Mouse (Mus musculus): ENCODE data around the gene Gm10306. TPM values are rescaled to one million over a fixed set of nuclear protein-coding genes. Genes with fewer than 3 reads are reported as not detected.

Gm10306 gene
- total RNA-seq (2014; rRNA removed), result not detected in 2 replicates
- polyA plus RNA-seq (2015; fragmentation: Nextera tagmentation; extraction: Ambion mirVana), result 0.34 TPM in 1 of 2 replicates, not detected in the other

DNA sequence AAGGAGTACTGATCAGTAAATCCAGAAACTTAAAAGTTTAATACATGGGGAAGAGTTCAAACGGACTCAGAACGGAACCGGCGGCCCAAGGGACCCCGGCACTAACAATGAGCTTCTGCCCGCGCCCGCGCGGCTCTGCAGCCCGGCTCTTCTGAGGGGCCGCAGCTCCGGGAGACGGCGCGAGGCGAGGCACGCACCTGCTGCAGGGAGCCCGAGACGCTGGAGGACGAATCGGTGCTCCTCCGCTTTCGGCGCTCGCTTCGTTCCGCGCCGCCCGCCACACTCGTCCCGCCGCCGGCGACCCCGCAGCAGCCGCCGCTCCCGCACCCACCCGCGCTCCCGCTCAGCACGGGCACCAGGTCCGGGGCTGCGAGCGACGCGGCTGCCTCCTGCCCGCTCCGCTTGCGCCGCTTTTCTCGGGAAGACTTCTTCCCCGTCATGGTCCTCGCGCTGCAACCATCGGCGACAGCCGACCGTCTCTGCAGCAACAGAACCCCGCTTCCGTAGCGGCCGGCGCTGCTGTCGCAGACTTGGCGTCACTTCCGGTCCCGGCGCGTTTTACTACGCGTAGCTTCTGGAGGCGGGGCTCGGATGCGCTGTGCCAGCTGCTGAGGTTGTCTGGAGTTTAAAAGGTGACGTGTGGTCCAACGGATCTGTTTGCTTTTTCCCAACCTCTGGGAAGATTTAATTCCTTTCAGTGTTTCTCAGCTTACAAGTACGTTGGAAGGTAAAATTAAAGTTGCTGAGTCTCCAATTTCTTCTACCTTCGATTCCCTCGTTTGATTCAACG lies at the start of gene Gm10306, which contains the start of gene Caap1:
Gene Gm10306, plus strand, starts transcription at position 282 of the 790 bp plus-strand sequence.
Gene Caap1, minus strand, starts transcription at position 532 of the 790 bp plus-strand sequence.
- 3% methylated on average over 83 of the region's 83 CpGs for WGBS
- peak; percentile 99 for ATAC-seq

DNA sequence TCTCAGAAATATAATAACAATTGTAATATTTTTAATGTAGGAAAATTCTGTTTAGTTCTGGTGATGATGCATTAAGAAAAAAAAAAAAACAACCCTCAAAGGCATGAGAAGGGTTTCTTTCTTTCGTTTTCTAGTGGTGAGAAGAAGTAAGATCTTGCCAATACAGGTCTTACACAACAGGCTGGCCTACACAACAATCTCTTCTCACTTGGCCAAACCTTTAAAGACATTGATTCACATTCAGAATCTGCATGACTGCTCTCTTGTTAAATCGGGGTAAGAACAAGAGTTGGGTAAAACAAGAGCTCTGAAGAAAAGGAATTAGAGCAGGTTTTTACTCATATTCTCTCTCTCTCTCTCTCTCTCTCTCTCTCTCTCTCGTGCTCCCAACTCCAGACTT lies 41.0 kb upstream of the Gm10306 start:
- H3K36me3 ChIP-seq (ENCODE audit: insufficient read depth), result no peaks in the 10 kb centered on the region
- no peaks in the 10 kb centered on the region for H3K27me3 ChIP-seq (ENCODE audit: insufficient read depth, low read length)
- WGBS, result 54% methylated on average over 3 of the region's 3 CpGs
- H3K9ac ChIP-seq, result no peak overlapping the region
- no peak for TF ChIP-seq CTCF (IDR thresholded peaks at IDR 0.05; ENCODE audit: low read depth)
- H3K9me3 ChIP-seq (ENCODE audit: low read length), result no peaks in the 10 kb centered on the region
- ATAC-seq, result no peak
- no peak for DNase-seq
- no peak overlapping the region for H3K4me3 ChIP-seq (ENCODE audit: low read depth, low read length)
- H3K4me1 ChIP-seq (ENCODE audit: insufficient read depth), result no peaks in the 10 kb centered on the region
- H3K27ac ChIP-seq (ENCODE audit: low read depth, low read length), result no peak overlapping the region
- no peak overlapping the region for H3K4me2 ChIP-seq (ENCODE audit: low read depth)

More for the DNA sequence above, at the start of gene Gm10306, which contains the start of gene Caap1:
- Histone ChIP-seq H3K9me3 (ENCODE audit: low read length) (no peaks in the 10 kb centered on the region), H3K9ac (peak within 1 kb of the TSS; percentile 82), H3K27me3 (ENCODE audit: insufficient read depth, low read length) (no peaks in the 10 kb centered on the region), H3K36me3 (ENCODE audit: insufficient read depth) (no peaks in the 10 kb centered on the region), H3K4me3 (ENCODE audit: low read depth, low read length) (peak within 1 kb of the TSS; percentile 99), H3K4me1 (ENCODE audit: insufficient read depth) (peaks cover 9% of the 10 kb centered on the region; the same call in 1 of the 2 replicates), H3K27ac (ENCODE audit: low read depth, low read length) (peak within 1 kb of the TSS; percentile 91), H3K4me2 (ENCODE audit: low read depth) (peak within 1 kb of the TSS; percentile 60)
- DNase-seq, result peak; percentile 98
- TF ChIP-seq CTCF (IDR thresholded peaks at IDR 0.05; ENCODE audit: low read depth), result no peak

DNA sequence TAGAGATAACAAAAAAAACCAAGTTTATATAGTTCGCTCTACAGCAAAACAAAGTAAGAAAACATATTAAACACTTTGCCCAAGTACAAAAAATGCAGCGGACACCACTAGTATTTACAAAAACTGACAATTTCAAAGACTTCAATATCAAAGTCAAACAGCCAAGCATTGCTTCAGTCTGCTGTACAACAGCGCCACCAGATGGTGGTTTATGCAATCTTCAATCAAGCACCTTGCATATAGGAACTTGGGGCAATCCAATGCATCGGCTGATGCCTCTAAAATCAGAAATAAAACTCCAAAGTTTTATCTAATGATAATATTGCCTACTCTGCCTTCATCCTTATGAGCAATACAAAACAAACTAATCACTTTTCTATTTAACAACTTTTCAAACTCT lies 38.7 kb upstream of the Gm10306 start:
- TF ChIP-seq CTCF (IDR thresholded peaks at IDR 0.05; ENCODE audit: low read depth), result peak; percentile 89
- Histone ChIP-seq H3K9ac (no peak overlapping the region), H3K27ac (ENCODE audit: low read depth, low read length) (no peak overlapping the region), H3K4me1 (ENCODE audit: insufficient read depth) (no peaks in the 10 kb centered on the region), H3K36me3 (ENCODE audit: insufficient read depth) (no peaks in the 10 kb centered on the region), H3K27me3 (ENCODE audit: insufficient read depth, low read length) (no peaks in the 10 kb centered on the region), H3K4me2 (ENCODE audit: low read depth) (no peak overlapping the region), H3K4me3 (ENCODE audit: low read depth, low read length) (no peak overlapping the region), H3K9me3 (ENCODE audit: low read length) (no peaks in the 10 kb centered on the region)
- ATAC-seq (no peak), DNase-seq (peak; percentile 87)
- WGBS, result 58% methylated on average over 4 of the region's 4 CpGs

DNA sequence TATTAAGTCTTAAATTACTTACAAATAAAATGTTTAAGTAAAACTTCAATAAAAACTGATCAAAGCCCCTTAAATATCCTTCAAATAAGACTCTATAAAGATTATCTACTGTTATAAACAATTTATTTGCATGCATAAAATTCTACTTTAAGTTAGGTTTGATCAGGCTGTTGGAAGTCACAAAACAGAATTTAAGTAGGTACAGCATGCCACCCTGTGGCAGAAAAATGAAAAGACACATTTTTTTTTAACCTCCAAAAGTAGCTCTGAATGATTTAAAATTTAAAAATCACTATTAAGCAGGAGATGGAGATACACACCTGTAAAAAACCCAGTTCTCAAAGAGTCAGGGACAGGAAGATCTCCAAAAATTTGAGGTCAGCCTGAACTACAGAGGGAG lies 33.0 kb upstream of the Gm10306 start:
- Histone ChIP-seq H3K27ac (ENCODE audit: low read depth, low read length) (no peak overlapping the region), H3K9me3 (ENCODE audit: low read length) (no peaks in the 10 kb centered on the region), H3K4me2 (ENCODE audit: low read depth) (no peak overlapping the region), H3K9ac (no peak overlapping the region), H3K27me3 (ENCODE audit: insufficient read depth, low read length) (no peaks in the 10 kb centered on the region), H3K4me3 (ENCODE audit: low read depth, low read length) (no peak overlapping the region), H3K4me1 (ENCODE audit: insufficient read depth) (no peaks in the 10 kb centered on the region), H3K36me3 (ENCODE audit: insufficient read depth) (no peaks in the 10 kb centered on the region)
- ATAC-seq (no peak), DNase-seq (peak; percentile 60)
- peak; percentile 63 for TF ChIP-seq CTCF (IDR thresholded peaks at IDR 0.05; ENCODE audit: low read depth)

DNA sequence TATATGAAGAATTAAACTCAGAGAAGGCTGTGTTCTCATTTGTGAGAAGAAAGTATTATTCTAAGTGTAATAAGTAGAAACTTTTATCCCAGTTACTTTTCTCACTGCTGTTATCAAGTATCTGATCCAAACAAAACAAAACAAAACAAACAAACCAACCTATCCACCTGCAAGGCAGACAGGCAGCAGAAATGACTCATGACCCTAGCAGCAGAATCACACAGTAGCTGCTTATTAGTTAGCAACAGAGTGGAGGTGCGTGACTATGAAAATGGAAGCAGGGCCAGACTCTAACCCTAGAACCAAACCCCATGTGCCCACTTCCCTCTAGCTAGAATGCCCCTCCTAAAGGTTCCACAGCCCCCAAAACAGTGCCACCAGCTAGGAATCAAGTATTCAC lies 26.9 kb upstream of the Gm10306 start:
- no peak for TF ChIP-seq CTCF (IDR thresholded peaks at IDR 0.05; ENCODE audit: low read depth)
- H3K36me3 ChIP-seq (ENCODE audit: insufficient read depth), result no peaks in the 10 kb centered on the region
- H3K27ac ChIP-seq (ENCODE audit: low read depth, low read length), result no peak overlapping the region
- WGBS, result 97% methylated on average over 1 of the region's 1 CpGs
- H3K27me3 ChIP-seq (ENCODE audit: insufficient read depth, low read length), result no peaks in the 10 kb centered on the region
- H3K9me3 ChIP-seq (ENCODE audit: low read length), result no peaks in the 10 kb centered on the region
- H3K4me2 ChIP-seq (ENCODE audit: low read depth), result no peak overlapping the region
- H3K9ac ChIP-seq, result no peak overlapping the region
- ATAC-seq (no peak), DNase-seq (no peak)
- H3K4me3 ChIP-seq (ENCODE audit: low read depth, low read length), result no peak overlapping the region
- H3K4me1 ChIP-seq (ENCODE audit: insufficient read depth), result no peaks in the 10 kb centered on the region

DNA sequence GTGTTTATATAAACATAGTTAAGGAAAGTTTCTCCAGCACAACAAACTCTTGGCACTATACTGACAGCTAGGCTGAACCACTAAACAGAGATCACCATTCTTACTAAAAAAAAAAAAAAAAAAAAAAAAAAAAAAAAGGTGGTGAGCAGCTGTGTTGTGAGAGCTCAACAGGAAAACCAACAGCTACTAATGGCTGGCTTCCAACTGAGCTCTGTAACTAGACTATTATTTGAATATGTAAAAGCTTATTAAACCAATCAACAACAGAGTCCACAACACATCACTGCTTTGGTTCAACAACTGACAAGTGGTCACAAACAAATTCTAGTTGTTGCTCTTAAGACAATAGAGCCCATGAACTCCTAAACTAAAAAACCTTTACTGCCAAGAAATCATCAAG lies 23.1 kb upstream of the Gm10306 start:
- H3K9me3 ChIP-seq (ENCODE audit: low read length), result no peaks in the 10 kb centered on the region
- H3K27me3 ChIP-seq (ENCODE audit: insufficient read depth, low read length), result no peaks in the 10 kb centered on the region
- H3K4me1 ChIP-seq (ENCODE audit: insufficient read depth), result no peaks in the 10 kb centered on the region
- DNase-seq (peak; percentile 25), ATAC-seq (no peak)
- H3K4me2 ChIP-seq (ENCODE audit: low read depth), result no peak overlapping the region
- H3K36me3 ChIP-seq (ENCODE audit: insufficient read depth), result no peaks in the 10 kb centered on the region
- no peak overlapping the region for H3K4me3 ChIP-seq (ENCODE audit: low read depth, low read length)
- no peak for TF ChIP-seq CTCF (IDR thresholded peaks at IDR 0.05; ENCODE audit: low read depth)
- no peak overlapping the region for H3K9ac ChIP-seq
- H3K27ac ChIP-seq (ENCODE audit: low read depth, low read length), result no peak overlapping the region

DNA sequence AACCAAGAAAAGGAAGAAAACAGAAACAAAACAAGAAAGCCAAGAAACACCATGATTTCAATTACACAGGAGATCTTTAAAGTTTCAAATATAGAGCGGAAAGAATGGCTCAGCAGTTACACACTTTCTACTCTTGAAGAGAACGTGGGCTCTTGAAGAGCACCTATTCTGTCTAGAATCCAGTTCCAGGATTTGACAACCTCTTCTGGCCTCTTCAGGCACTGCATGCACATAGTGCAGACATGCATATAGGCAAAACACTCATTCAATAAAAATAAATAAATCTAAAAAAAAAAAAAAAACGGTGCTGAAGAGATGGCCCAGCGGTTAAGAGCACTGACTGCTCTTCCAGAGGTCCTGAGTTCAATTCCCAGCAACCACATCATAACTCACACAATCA lies 13.3 kb upstream of the Gm10306 start:
- no peaks in the 10 kb centered on the region for H3K9me3 ChIP-seq (ENCODE audit: low read length)
- no peak overlapping the region for H3K4me3 ChIP-seq (ENCODE audit: low read depth, low read length)
- 93% methylated on average over 4 of the region's 4 CpGs for whole genome bisulfite sequencing
- H3K4me1 ChIP-seq (ENCODE audit: insufficient read depth), result no peaks in the 10 kb centered on the region
- H3K4me2 ChIP-seq (ENCODE audit: low read depth), result no peak overlapping the region
- no peak overlapping the region for H3K9ac ChIP-seq
- H3K36me3 ChIP-seq (ENCODE audit: insufficient read depth), result peaks cover 10% of the 10 kb centered on the region; the same call in 1 of the 2 replicates
- ATAC-seq (no peak), DNase-seq (no peak)
- H3K27ac ChIP-seq (ENCODE audit: low read depth, low read length), result no peak overlapping the region
- H3K27me3 ChIP-seq (ENCODE audit: insufficient read depth, low read length), result no peaks in the 10 kb centered on the region
- TF ChIP-seq CTCF (IDR thresholded peaks at IDR 0.05; ENCODE audit: low read depth), result no peak

Measured in forebrain, postnatal 0 days (tissue).